Mouse (Mus musculus): Measurements from ENCODE around the gene Rnf181.

The Rnf181 gene

GRCm38 (mm10) chr6:72329019-72329418 is 37.7 kb downstream of the Rnf181 start:
- no peak for DNase-seq (ENCODE audit: low spot score in 2 of 2)

GRCm38 (mm10) chr6:72326274-72326673 is 40.5 kb downstream of the Rnf181 start:
- DNase-seq (ENCODE audit: low spot score in 2 of 2), result no peak

- no peak for DNase-seq (ENCODE audit: low spot score in 2 of 2)
These were observed 42.8 kb downstream of the Rnf181 start for GRCm38 (mm10) chr6:72323786-72324508.

GRCm38 (mm10) chr6:72322936-72323335 is 43.8 kb downstream of the Rnf181 start:
- DNase-seq (ENCODE audit: low spot score in 2 of 2), result no peak

- DNase-seq (ENCODE audit: low spot score in 2 of 2), result no peak
These were observed 47.7 kb downstream of the Rnf181 start for GRCm38 (mm10) chr6:72319019-72319418.

- no peak for DNase-seq (ENCODE audit: low spot score in 2 of 2)
These were observed 48.3 kb downstream of the Rnf181 start for GRCm38 (mm10) chr6:72318440-72318839.

GRCm38 (mm10) chr6:72316044-72316443 is 50.7 kb downstream of the Rnf181 start:
- no peak for DNase-seq (ENCODE audit: low spot score in 2 of 2)

GRCm38 (mm10) chr6:72315384-72315783 is 51.4 kb downstream of the Rnf181 start:
- no peak for DNase-seq (ENCODE audit: low spot score in 2 of 2)

- no peak for DNase-seq (ENCODE audit: low spot score in 2 of 2)
These were observed 53.5 kb downstream of the Rnf181 start for GRCm38 (mm10) chr6:72313124-72313867.

GRCm38 (mm10) chr6:72312198-72312597 is 54.6 kb downstream of the Rnf181 start:
- DNase-seq (ENCODE audit: low spot score in 2 of 2), result no peak

All from urinary bladder, postnatal 4 days (tissue).